Mouse (Mus musculus) ovary, adult 2 months (tissue): Measurements from ENCODE around the gene Hmx3. TPM values are rescaled to one million over a fixed set of nuclear protein-coding genes. Genes with fewer than 3 reads are reported as not detected.

Experiments used
- polyA plus RNA-seq: library from polyadenylated mRNA; depleted of rRNA; stranded (reverse); fragments of >200 nt; gene quantifications from 2 replicates; pipeline ENCODE4 v1.2.3, GENCODE M21; 2012; rRNA removed

Gene Hmx3
- not detected in 2 replicates for polyA plus RNA-seq

GRCm38 (mm10) chr7:131542115-131542871 is at the start of gene Hmx3:
Hmx3 (plus strand) TSS chr7:131542867.

GRCm38 (mm10) chr7:131548473-131548872 is 5.8 kb downstream of the Hmx3 start, which contains the start of gene Hmx2:
Hmx2 (plus strand) TSS chr7:131548773.

DNA sequence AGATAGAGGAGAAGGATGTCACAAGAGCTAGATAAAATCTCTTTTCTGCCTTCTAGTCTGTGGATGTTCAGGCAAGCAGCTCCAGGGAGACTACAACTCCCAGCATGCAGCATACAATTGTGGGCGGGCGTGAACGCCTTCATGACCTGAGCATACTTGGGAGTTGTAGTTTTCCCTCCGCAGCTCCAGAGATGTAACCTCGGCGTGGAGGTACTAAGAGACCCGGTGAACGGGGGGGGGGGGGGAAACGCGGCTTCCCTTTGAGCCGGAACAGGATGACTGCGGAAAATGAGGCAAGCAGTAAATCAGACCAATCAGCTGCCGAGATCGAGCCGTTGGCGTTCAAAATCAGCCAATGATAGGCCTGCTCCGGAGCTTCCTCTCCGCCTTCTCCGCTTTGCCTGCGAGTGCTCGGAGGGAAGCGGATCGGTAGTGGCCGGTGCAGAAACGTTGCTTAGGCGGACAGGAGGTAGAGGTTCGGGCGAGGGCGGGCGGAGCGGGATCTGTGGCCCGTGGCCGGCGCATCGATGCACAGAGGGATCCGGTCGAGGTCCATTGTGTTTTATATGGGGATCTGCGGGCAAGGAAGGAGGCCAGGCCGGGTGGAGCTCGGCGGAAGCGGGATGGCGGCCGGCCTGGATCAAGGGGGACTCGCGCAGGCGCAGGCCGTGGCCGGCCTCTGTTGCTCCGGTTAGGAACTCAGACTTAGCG is 17.5 kb downstream of the Hmx3 start, which contains the start of gene Bub3:
Gene Bub3, plus strand, starts transcription at position 237 of the 711 bp plus-strand sequence.

Other genes with a start within 250 kb of the Hmx3 start
- gene Cuzd1, start 220.6 kb upstream of the Hmx3 start, polyA plus RNA-seq = 1.4 TPM in 2 replicates
- gene Fam24b, start 213.4 kb upstream of the Hmx3 start, polyA plus RNA-seq = not detected in 2 replicates
- not detected in 2 replicates for gene Fam24a, start 209.0 kb upstream of the Hmx3 start, polyA plus RNA-seq
- gene 2310057M21Rik, start 180.1 kb upstream of the Hmx3 start, polyA plus RNA-seq = 6.0 and 6.9 TPM in 2 replicates
- gene Pstk, start 171.7 kb upstream of the Hmx3 start, polyA plus RNA-seq = 87.9 and 126 TPM in 2 replicates
- gene Ikzf5, start 132.3 kb upstream of the Hmx3 start, polyA plus RNA-seq = 9.1 and 14.0 TPM in 2 replicates
- 8.6 and 9.4 TPM in 2 replicates for gene Acadsb, start 132.3 kb upstream of the Hmx3 start, polyA plus RNA-seq
- not detected in 2 replicates for gene Hmx2, start 5.9 kb downstream of the Hmx3 start, polyA plus RNA-seq
- 59.4 and 83.5 TPM in 2 replicates for gene Bub3, start 17.4 kb downstream of the Hmx3 start, polyA plus RNA-seq